Mouse (Mus musculus): ENCODE results near the gene Adgrf1. TPM values are rescaled to one million over a fixed set of nuclear protein-coding genes. Genes with fewer than 3 reads are reported as not detected.

Gene Adgrf1
- polyA plus RNA-seq (2012; rRNA removed): 0.03 TPM in 1 of 2 replicates, not detected in the other

GRCm38 (mm10) chr17:43270161-43270560 is at the start of gene Adgrf1:
Adgrf1 (plus strand) TSS chr17:43270329.

GRCm38 (mm10) chr17:43359826-43360619 is 89.9 kb downstream of the Adgrf1 start, which contains the start of gene Adgrf5:
Adgrf5 (plus strand) TSS chr17:43360451.

Other genes starting within 250 kb of the Adgrf1 start
- gene Adgrf5, start 90.1 kb downstream of the Adgrf1 start, polyA plus RNA-seq (2012; rRNA removed): 8.6 and 9.2 TPM in 2 replicates
- gene Mep1a, start 232.5 kb downstream of the Adgrf1 start, polyA plus RNA-seq (2012; rRNA removed): 0.04 and 0.08 TPM in 2 replicates